Mouse (Mus musculus): ENCODE data around the gene Adamts14.

DNA sequence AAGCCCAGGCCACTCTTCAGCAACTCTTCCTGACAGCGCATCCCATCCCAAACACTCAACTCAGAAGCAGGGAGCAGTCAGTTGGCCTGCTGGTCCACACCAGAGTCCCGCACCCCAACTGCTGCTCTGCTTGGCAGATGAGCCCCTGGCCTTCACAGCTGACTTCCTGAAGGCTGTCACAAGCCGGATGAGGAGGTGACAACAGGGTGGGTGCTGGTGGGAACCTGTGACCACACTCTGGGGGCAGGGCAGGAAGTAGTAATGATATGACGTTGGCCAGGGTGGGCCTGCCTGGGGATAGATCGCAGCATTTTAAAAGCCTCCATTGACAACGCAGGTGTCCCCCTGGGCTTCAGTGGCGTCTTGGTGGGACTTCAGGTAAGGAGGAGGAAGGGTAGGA lies 24.2 kb upstream of the Adamts14 start, which contains the start of gene Prf1:
- no peak for TF ChIP-seq CTCF (IDR thresholded peaks at IDR 0.05; ENCODE audit: low read depth)
- no peak for TF ChIP-seq EP300 (IDR thresholded peaks at IDR 0.05; ENCODE audit: low read depth)

Data from heart, postnatal 0 days (tissue).